Mouse (Mus musculus) activated CD4-positive, CD25-positive, alpha-beta regulatory T cell (primary cell): Measurements from ENCODE around the gene Alyref. TPM values are rescaled to one million over a fixed set of nuclear protein-coding genes. Genes with fewer than 3 reads are reported as not detected.

Experiments
- polyA plus RNA-seq, 2 experiments: library from polyadenylated mRNA; unstranded; fragments of 100-300 nt; shearing (Covaris generic); gene quantifications; one replicate each; pipeline ENCODE4 v1.2.1; 2017

The Alyref gene
- 100 to 1,000 TPM; 330 to 378 TPM for polyA plus RNA-seq

DNA sequence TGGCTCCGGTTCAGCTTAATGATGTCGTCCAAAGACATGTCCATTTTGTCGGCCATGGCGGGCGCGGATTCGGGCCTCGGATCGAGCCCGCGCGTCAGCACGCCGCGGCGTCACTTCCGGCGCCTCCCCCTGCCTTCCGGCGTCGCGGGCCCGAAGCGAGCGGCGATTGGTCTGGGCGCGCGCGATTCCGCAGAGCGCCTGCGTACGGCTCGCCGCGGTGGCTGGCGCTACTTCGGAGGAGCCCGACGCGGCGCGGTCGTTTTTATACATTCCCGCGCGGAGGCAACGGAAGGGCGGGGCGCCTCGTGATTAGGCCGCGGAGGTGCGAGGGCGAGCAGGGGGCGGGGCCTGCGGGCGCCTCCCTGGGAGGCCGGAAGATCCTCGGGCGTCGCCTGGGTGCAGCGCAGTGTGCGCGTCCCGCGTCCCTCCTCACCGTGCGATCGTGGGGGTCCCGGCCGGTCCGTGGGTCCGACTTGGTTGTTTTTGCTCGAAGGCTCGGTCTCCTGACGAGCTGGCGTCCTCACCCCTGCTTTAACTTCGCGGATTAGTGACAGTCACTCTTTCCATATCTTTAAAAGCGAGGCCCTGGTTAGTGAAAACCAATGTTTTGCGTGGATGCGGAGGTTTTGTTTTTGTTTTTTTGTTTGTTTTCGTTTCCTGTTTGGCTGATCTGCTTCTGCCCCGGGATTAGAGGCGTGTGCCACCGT is at the start of gene Alyref, which contains the start of gene Anapc11:
TSS of gene Alyref (minus strand) at position 83 of the 707 bp plus-strand sequence.
TSS of gene Anapc11 (plus strand) at position 139 of the 707 bp plus-strand sequence.

DNA sequence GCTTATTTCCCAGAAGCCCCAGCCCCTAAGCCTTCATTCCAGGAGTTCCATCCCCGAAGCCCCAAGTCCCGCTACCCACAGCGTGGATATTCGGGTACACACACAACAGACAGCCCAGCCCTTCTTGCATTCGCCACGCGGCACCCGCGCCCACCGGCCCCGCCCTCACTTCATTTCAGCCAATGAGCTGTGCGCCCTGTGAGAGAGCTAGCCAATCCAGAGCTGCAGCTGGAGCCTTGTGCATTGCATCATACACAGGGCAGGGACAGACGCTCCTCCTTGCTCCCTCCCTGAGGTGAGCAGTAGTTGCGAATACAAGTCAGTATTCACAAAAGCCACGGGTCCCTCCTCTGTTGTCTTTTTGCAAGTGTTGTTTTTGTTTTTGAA is 45.4 kb upstream of the Alyref start, which contains the start of gene Pycr1:
TSS of gene Pycr1 (minus strand) at position 169 of the 387 bp plus-strand sequence.

DNA sequence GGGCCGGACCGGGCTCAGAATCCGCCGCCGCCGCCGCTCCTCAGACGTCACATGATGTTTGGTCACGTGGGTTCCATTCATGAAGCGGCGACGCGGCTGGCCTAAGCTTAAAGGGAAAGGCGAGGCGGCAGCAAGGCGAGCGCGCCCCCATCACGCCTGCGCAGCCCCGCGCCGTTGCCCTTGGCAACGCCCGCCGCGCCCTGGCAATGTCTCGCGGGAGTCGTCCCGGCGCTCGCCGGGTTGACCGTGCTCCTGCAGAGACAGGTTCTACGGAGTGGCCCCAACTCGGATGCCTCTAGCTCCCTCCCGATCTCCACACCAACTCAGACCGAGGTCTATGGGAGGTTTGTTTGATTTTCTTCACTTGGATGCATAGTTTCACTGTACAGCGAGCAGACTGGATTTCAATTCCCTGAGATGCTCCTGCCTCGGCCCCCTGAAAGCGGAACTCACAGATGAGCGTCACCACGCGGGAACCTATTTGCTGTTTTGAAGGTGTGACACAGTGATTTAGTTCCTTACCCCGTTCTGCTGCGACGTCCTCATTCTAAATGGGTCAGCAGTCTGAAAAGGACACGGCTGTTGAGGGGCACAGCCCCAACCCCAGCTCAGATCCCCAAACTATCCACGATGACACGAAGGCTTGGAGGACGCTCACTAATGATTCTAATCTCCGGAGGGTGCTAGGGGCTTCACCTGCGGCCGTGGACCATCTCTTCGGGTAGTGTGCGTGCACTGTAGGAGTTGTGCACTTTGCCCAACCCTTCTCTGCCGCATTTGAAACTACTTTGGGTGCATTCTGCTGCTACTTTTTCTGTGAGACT is 35.6 kb upstream of the Alyref start, which contains the start of gene Mafg:
TSS of gene Mafg (minus strand) at position 81 of the 824 bp plus-strand sequence.

DNA sequence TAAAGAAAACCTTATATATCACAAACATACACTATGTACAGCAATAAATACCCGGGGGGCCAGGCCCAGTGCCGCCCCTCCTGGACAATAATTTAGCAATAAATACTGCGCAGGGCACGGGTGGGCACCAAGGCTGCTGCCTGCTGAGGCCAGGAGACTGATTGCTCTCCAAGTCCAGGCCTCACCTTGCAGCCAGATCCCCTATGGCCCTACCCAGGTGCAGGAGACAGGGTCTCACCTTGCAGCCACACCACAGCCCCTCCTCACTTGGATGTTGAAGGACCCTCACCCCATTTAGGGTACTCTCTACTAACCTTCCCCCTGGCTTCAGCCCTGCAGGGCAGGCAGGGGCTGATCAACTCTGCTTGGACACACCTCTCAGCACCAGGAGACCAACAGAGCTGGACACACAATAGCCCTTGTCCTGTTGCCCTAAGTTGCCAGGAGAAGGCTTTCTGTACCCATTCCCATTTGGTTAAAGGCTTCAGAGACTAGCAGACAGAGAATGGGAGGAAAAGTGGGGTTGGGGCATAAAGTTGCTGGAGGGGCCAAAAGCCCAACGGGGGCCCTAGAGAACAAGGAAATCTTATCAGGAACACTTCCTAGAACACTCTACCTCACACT is 27.1 kb upstream of the Alyref start, which contains the start of gene Sirt7:
TSS of gene Sirt7 (minus strand) at position 89 of the 624 bp plus-strand sequence.

DNA sequence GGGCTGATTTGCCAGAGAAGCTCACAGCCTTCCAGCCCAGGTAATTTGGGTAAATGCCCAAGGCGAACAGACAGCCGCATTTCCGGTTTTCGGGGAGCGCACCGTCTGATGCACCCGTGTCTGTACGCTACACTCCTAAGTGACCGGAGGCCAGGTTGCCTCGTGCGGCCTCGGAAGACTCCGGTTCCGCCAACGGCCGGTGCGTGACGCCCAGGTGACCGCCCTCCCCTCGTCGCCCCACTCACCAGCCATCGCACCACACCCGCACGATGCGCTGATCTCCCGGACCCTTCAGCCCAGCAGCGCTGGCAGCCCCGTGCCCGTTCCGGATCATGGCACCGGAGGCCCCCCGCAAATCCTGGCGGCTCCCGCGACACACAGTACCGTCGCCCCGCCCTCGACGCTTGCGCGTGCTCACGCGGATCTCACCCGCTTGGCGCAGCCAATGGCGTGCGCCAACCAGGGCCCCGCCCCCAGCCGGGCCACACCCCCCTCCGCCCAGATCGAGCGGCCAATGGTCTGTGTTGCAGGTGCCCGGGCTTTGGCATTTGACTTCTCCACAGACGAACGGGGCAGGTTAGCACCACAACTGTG is 19.5 kb upstream of the Alyref start, which contains the start of gene Pcyt2:
TSS of gene Pcyt2 (minus strand) at position 418 of the 594 bp plus-strand sequence.

DNA sequence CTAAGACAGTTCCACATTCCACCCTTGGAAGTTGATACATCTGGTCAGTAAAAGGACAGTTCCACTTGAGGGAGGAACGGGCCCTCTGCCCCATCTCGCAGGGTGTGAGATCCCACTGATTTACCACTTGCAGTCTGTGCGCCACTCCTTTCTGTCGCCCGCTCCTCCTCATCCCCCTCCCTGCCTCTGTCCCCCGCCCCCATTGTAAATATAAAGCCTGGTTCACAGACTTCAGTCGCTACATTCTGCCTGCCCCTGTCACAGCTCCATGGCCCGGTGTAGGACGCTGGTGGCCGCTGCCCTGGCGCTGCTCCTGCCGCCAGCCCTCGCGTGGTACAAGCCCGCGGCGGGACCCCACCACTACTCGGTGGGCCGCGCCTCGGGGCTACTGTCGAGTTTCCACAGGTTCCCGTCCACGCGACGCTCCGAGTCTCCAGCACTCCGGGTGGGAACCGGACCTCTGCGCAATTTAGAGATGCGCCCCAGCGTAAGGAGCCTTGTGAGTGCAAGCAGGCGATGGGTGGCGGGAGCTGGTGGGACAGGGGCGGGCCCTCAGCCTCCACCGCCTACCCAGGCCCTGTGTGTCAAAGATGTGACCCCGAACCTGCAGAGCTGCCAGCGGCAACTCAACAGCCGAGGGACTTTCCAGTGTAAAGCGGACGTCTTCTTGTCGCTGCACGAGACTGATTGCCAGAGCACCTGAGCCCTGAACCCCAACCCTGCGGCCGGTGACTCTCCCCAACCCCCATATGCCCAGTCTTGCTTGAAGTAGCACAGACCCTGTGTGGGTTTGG is 10.3 kb upstream of the Alyref start, which contains the start of gene Npb:
TSS of gene Npb (plus strand) at position 237 of the 794 bp plus-strand sequence.

DNA sequence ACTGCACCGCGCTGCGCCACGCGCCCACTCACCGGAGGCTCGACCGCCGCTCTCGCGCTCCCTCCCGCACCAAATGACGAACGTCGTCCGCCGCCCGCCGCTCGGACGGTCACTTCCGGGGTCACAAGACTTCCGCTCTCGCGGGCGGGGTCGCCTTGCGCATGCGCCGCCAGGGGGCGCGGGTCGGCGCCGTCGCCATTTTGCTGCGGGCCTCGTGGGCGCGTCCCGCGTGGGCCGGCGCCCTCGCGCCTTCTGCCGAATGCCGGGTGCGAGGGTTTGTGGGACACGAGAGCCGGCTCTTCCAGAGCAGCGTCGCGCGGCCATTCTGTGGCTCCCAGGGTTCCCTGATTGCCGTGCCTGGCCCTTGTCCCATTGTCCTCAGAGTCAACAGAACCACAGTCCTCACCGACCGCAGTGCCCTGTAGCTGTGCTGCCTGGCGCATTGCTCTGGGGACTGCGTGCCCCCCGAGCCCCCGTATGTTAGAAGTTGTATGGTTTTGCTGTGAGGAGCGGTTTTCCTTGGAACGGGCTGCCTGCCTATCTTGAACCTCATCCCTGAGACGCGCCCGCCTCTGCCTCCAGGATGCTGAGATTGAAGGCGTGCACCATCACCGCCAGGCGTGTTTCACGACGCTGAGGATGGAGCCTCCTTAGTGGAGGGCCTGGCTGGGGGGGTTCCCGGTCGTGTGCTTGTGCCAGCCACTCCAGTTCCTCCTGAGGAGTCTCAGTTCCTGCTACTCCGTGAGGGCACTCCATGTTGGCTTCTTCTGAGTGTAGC is 16.5 kb downstream of the Alyref start, which contains the start of gene Arhgdia:
TSS of gene Arhgdia (minus strand) at position 135 of the 778 bp plus-strand sequence.

DNA sequence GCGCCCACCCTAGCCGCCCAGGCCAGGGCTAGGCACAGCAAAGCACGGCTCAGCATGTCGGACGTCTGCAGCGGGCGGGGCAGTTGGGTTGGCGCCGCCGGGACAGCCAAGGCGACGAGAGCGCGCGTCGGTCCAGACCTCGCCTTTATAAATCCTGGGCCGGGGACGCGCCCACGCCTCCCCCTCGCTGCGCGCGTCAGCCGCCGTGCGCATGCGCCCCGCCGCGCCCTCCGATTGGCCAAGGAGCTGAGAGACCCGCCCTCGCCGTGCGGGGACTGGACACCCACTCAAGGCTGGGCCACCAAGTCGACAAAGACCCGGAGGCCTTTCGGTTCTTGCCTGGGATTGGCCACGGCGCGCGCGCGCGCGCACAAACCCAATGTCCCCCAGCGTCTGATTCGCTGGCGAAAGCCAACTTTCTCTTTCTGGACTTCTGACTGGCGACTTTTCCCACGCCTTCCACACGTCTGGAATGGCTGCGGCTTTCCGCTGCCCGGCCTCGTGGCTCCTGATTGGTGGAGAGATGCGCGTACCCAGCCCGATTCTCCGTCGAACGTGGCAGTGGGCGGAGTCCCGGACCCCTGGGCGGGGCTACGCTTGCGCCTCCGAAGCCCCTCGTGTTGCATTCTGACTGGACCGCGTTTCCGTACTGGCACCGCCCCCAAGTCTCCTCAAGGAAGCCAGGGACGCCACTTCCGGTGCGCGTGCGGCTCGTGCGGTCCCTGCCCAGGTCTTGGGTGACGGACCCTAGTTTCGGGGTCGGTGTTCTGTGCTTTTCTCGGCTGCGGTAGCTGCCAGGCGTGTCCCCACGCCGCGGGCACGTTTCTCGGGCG is 25.2 kb downstream of the Alyref start, which contains the start of gene P4hb:
TSS of gene P4hb (minus strand) at position 502 of the 833 bp plus-strand sequence.

DNA sequence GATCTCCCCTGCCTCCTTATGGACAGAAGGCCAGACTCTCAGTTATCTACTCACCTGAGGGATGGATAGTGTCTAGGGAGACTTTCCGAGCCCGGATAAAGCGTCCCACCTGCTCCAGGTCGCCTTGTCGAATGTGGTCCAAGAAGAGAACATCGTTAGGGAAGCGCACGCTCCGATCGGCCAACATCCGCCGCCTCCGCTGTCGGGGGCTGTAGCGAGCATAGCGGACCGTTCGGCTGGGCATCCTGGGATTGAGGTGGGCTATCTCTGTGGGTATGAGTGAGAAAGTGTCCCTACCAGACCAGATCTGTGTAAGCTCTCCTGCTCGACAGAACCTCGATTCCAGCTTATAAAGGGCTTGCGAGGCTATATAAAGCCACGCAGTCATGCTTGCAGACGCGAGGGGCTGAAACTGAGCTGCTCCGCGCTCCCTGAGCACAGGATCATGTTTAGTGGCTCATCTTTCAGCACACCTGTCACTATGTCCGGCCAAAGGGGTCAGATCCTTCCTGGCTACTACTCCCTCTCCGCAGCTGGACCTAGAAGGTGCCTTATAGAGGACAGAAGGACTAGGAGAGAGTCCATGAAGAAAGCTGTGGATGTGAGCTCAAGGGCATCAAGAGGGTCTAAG is 47.2 kb downstream of the Alyref start, which contains the start of gene Ppp1r27:
TSS of gene Ppp1r27 (minus strand) at position 323 of the 631 bp plus-strand sequence.

DNA sequence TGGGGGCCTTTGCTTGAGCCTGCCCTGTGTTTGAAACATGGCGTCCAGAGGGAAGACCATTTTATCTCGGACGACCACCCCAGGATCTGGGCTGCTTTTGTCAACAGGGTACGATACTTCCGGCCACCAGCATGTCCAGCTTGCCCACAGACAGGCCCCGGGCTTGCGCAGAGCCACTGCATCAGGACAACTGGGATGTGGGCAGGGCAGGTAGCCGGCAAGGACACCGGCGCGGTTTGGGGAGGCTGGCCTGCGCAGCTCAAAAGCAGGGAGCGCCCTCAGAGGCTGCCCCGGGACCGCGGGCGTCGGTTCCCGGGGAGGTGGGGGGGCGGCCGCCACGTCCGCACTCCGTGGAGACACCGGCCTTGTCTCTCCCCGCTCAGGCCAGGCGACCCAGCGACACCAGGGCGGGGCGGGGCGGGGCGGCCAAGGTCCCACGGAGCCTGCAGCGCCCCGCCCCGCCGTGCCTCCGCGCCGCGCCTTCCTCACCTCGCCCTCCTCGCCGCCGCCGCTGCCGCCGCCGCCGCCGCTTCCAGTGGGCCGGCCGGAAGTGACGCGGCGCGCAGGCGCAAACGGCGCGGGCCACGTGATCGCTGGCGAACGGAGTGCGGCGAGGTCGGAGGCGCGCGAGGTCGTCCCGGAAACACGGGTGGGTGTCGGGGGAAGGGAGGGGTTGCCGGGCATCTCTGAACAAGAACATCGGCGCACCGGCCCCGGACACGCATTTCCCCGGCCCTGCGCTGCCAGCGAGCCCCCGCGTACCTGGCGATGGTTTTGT is 48.8 kb downstream of the Alyref start, which contains the start of gene Mcrip1:
TSS of gene Mcrip1 (minus strand) at position 560 of the 778 bp plus-strand sequence.

Other genes with a start within 250 kb of the Alyref start
- 1,000 to 10,000 TPM; 1,736 to 3,573 TPM for gene Actg1, start 249.8 kb downstream of the Alyref start, polyA plus RNA-seq
- gene Fscn2, start 236.8 kb downstream of the Alyref start, polyA plus RNA-seq = under 1 TPM in 1 of 2 experiments, not detected in 1; 0.42 TPM
- 10 to 100 TPM; 17.7 to 24.0 TPM for gene Faap100, start 219.6 kb downstream of the Alyref start, polyA plus RNA-seq
- 10 to 100 TPM; 29.4 to 53.4 TPM for gene Nploc4, start 160.7 kb downstream of the Alyref start, polyA plus RNA-seq
- gene Tspan10, start 155.7 kb downstream of the Alyref start, polyA plus RNA-seq = under 1 TPM in 1 of 2 experiments, not detected in 1; 0.53 TPM
- gene Pde6g, start 144.9 kb downstream of the Alyref start, polyA plus RNA-seq = under 1 TPM in 1 of 2 experiments, not detected in 1; 0.63 TPM
- 10 to 100 TPM; 10.9 to 11.1 TPM for gene Oxld1, start 140.3 kb downstream of the Alyref start, polyA plus RNA-seq
- 10 to 100 TPM; 27.4 to 32.2 TPM for gene Ccdc137, start 140.2 kb downstream of the Alyref start, polyA plus RNA-seq
- 10 to 100 TPM; 26.3 to 36.0 TPM for gene Arl16, start 130.8 kb downstream of the Alyref start, polyA plus RNA-seq
- gene Mrpl12, start 113.8 kb downstream of the Alyref start, polyA plus RNA-seq = 10 to 100 TPM; 54.0 to 85.3 TPM
- gene Slc25a10, start 106.5 kb downstream of the Alyref start, polyA plus RNA-seq = 10 to 100 TPM in 1 of 2 experiments, 1 to 10 TPM in 1; 8.9 to 11.6 TPM
- not detected for gene Gcgr, start 67.7 kb downstream of the Alyref start, polyA plus RNA-seq
- gene Mcrip1, start 48.6 kb downstream of the Alyref start, polyA plus RNA-seq = 100 to 1,000 TPM; 116 to 170 TPM
- not detected for gene Ppp1r27, start 47.2 kb downstream of the Alyref start, polyA plus RNA-seq
- gene P4hb, start 25.1 kb downstream of the Alyref start, polyA plus RNA-seq = 100 to 1,000 TPM; 254 to 278 TPM
- gene Arhgdia, start 16.7 kb downstream of the Alyref start, polyA plus RNA-seq = 100 to 1,000 TPM; 711 to 836 TPM
- 100 to 1,000 TPM; 108 to 129 TPM for gene Anapc11, start 56 bp upstream of the Alyref start, polyA plus RNA-seq
- gene Npb, start 10.1 kb upstream of the Alyref start, polyA plus RNA-seq = 1 to 10 TPM in 1 of 2 experiments, under 1 TPM in 1; 0.55 to 2.3 TPM
- 100 to 1,000 TPM; 101 to 127 TPM for gene Pcyt2, start 19.6 kb upstream of the Alyref start, polyA plus RNA-seq
- 100 to 1,000 TPM; 166 to 248 TPM for gene Sirt7, start 26.9 kb upstream of the Alyref start, polyA plus RNA-seq
- 10 to 100 TPM; 20.6 to 22.5 TPM for gene Mafg, start 35.2 kb upstream of the Alyref start, polyA plus RNA-seq
- under 1 TPM; 0.23 to 0.66 TPM for gene Pycr1, start 45.4 kb upstream of the Alyref start, polyA plus RNA-seq
- gene Myadml2, start 49.8 kb upstream of the Alyref start, polyA plus RNA-seq = under 1 TPM; 0.36 to 0.41 TPM
- not detected for gene Notum, start 62.8 kb upstream of the Alyref start, polyA plus RNA-seq
- 100 to 1,000 TPM; 160 to 177 TPM for gene Aspscr1, start 74.6 kb upstream of the Alyref start, polyA plus RNA-seq
- 100 to 1,000 TPM; 104 to 146 TPM for gene Cenpx, start 115.4 kb upstream of the Alyref start, polyA plus RNA-seq
- gene Lrrc45, start 115.6 kb upstream of the Alyref start, polyA plus RNA-seq = 10 to 100 TPM; 37.3 to 49.3 TPM
- 1 to 10 TPM; 1.4 TPM for gene Rac3, start 123.1 kb upstream of the Alyref start, polyA plus RNA-seq
- gene Dcxr, start 128.9 kb upstream of the Alyref start, polyA plus RNA-seq = 10 to 100 TPM; 13.6 to 22.1 TPM
- gene Cbr2, start 133.7 kb upstream of the Alyref start, polyA plus RNA-seq = 1 to 10 TPM in 1 of 2 experiments, not detected in 1; 8.5 TPM
- 10 to 100 TPM; 15.6 to 15.9 TPM for gene Hmga1b, start 164.4 kb upstream of the Alyref start, polyA plus RNA-seq
- 10 to 100 TPM; 31.9 to 32.2 TPM for gene Rfng, start 185.8 kb upstream of the Alyref start, polyA plus RNA-seq
- 100 to 1,000 TPM; 132 to 179 TPM for gene Gps1, start 185.9 kb upstream of the Alyref start, polyA plus RNA-seq
- gene Dus1l, start 198.0 kb upstream of the Alyref start, polyA plus RNA-seq = 10 to 100 TPM; 63.8 to 80.4 TPM
- 10 to 100 TPM; 22.8 to 39.0 TPM for gene Fasn, start 226.2 kb upstream of the Alyref start, polyA plus RNA-seq